Comparison of ENCODE assay signal across 19 mouse cellular contexts in the genomic region with DNA sequence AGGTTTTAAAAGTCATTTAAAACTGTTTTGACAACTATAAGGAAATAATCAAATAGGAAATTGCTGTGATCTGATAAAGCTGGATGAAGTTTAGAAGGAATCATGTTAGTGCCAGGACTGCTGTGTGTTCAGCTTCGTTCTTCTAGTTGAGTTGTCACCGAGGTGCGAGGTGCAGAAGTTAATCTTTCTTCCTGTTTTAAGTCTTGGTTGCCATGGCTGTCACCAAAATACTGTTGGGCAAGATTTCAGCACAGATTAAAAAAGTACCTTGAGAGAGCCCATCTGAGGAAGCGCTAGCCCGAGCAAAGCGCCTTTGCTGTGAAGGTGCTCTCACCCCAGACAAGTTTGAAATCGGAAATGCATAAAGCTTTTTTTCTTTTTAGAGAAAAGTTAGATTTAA. TPM values are rescaled to one million over a fixed set of nuclear protein-coding genes. Genes with fewer than 3 reads are reported as not detected.
DNase-seq lines count a peak whose midpoint lies in the region; ATAC-seq and TF ChIP-seq lines count a peak whose summit lies in the region.
"Had no signal": no experiment of that assay in that cellular context is flagged by ENCODE, and none has a peak within 500 bp of the region (broad histone marks: within the 10 kb centered on the region; RNA-seq: fewer than 3 reads in every experiment).

No protein-coding gene starts in this region.

- TF ChIP-seq CTCF in thymus, adult 2 months (IDR thresholded peaks at IDR 0.05; ENCODE audit: borderline replicate concordance, control insufficient read depth, extremely low read depth, insufficient read depth, low read length, poor library complexity), result no peak
- no peak for TF ChIP-seq CTCF in MEL (IDR thresholded peaks at IDR 0.05 in 2 of 3, conservative IDR thresholded peaks at IDR 0.05 in 1 of 3; ENCODE audit: control insufficient read depth in 1 of 3, insufficient read depth in 1 of 3, low read depth in 2 of 3, low read length in 3 of 3, poor library complexity in 1 of 3, severe bottlenecking in 1 of 3)

- peak overlapping the region; percentile 39; the same call in 1 of the 2 replicates for H3K27ac ChIP-seq in thymus, adult 2 months (ENCODE audit: control insufficient read depth, insufficient read depth, low read length)
- H3K27ac ChIP-seq in MEL (ENCODE audit: control insufficient read depth, low read depth, low read length), result peak overlapping the region; percentile 9; the same call in 1 of the 2 replicates
- H3K27ac ChIP-seq in heart, embryonic 10.5 days, result no peak overlapping the region
- H3K27ac ChIP-seq: gastrocnemius, adult 2 months; heart, adult 2 months; hindbrain, embryonic 15.5 days; limb, embryonic 10.5 days; neural tube, embryonic 15.5 days had no signal

- no peaks in the 10 kb centered on the region for H3K9me3 ChIP-seq in MEL (replicated peaks; ENCODE audit: insufficient read depth, low read length)
- no peaks in the 10 kb centered on the region for H3K9me3 ChIP-seq in heart, embryonic 10.5 days
- H3K9me3 ChIP-seq: hindbrain, embryonic 15.5 days; limb, embryonic 10.5 days; liver, embryonic 13.5 days; megakaryocyte, embryonic 14.5 days; neural tube, embryonic 15.5 days had no signal

- TF ChIP-seq EP300 in MEL (IDR thresholded peaks at IDR 0.05; ENCODE audit: low read depth in 1 of 2, low read length in 2 of 2), result peak; percentile 65 to 74

- peaks cover 50% of the 10 kb centered on the region for H3K79me2 ChIP-seq in MEL (ENCODE audit: control insufficient read depth, insufficient read depth, low read length, poor library complexity)

- DNase-seq in thymus, adult 2 months, result no peak
- no peak for DNase-seq in thymus, postnatal 14 days
- peak; percentile 88 for DNase-seq in MEL (ENCODE audit: low read depth, low spot score)
- no peak for DNase-seq in heart, embryonic 10.5 days (ENCODE audit: low spot score)
- no peak for DNase-seq in layer of hippocampus, postnatal 10 days (ENCODE audit: low spot score in 2 of 2)
- DNase-seq in retina, postnatal 1 day, result no peak
- DNase-seq: adrenal gland, postnatal 36 days; cerebellum, postnatal 10 days; gastrocnemius, adult 2 months; heart, adult 2 months; kidney, adult 18-20 months; kidney, postnatal 36 days; liver, embryonic 13.5 days had no signal

- 0 out of 2 replicates have a peak, but pooled peaks cover 3% of the 10 kb centered on the region for H3K36me3 ChIP-seq in thymus, adult 2 months (ENCODE audit: control insufficient read depth, insufficient read depth, low read length)
- H3K36me3 ChIP-seq in MEL (ENCODE audit: control insufficient read depth in 1 of 2, insufficient read depth in 2 of 2, low read length in 2 of 2), result peaks cover 12 to 52% of the 10 kb centered on the region in 2 experiments
- H3K36me3 ChIP-seq in heart, embryonic 10.5 days, result peaks cover 17% of the 10 kb centered on the region
- H3K36me3 ChIP-seq: hindbrain, embryonic 15.5 days; neural tube, embryonic 15.5 days had no signal

- peak; percentile 65 for ATAC-seq in megakaryocyte, adult 5-6 weeks (ENCODE audit: poor library complexity, severe bottlenecking)
- ATAC-seq: forebrain, embryonic 16.5 days had no signal

- no peak for TF ChIP-seq POLR2A in thymus, adult 2 months (IDR thresholded peaks at IDR 0.05; ENCODE audit: control insufficient read depth, extremely low read depth, insufficient read depth, low read length, poor library complexity)
- no peak for TF ChIP-seq POLR2A in MEL (IDR thresholded peaks at IDR 0.05; ENCODE audit: control insufficient read depth in 1 of 2, insufficient read depth in 1 of 2, low read depth in 1 of 2, low read length in 2 of 2, poor library complexity in 1 of 2)

- no peak overlapping the region for H3K4me3 ChIP-seq in thymus, adult 2 months (ENCODE audit: control insufficient read depth, insufficient read depth, low read length)
- no peak overlapping the region for H3K4me3 ChIP-seq in MEL (ENCODE audit: control insufficient read depth in 1 of 2, insufficient read depth in 1 of 2, low read depth in 2 of 2, low read length in 2 of 2)
- no peak overlapping the region for H3K4me3 ChIP-seq in heart, embryonic 10.5 days
- H3K4me3 ChIP-seq: gastrocnemius, adult 2 months; heart, adult 2 months; hindbrain, embryonic 15.5 days; limb, embryonic 10.5 days; liver, embryonic 13.5 days; megakaryocyte, embryonic 14.5 days; neural tube, embryonic 15.5 days had no signal

- no peak for TF ChIP-seq RAD21 in MEL (IDR thresholded peaks at IDR 0.05; ENCODE audit: low read depth, low read length)

- H3K4me1 ChIP-seq in thymus, adult 2 months (replicated peaks; ENCODE audit: control insufficient read depth, insufficient read depth, low read length), result peaks cover 25% of the 10 kb centered on the region
- peaks cover 32 to 37% of the 10 kb centered on the region in 2 experiments for H3K4me1 ChIP-seq in MEL (ENCODE audit: control insufficient read depth in 1 of 2, insufficient read depth in 2 of 2, low read length in 2 of 2)
- H3K4me1 ChIP-seq in heart, embryonic 10.5 days, result peaks cover 14% of the 10 kb centered on the region
- H3K4me1 ChIP-seq: hindbrain, embryonic 15.5 days; neural tube, embryonic 15.5 days had no signal

- WGBS in thymus, adult 2 months, result 14% methylated on average over 7 of the region's 7 CpGs
- WGBS in heart, embryonic 10.5 days, result 84% methylated on average over 7 of the region's 7 CpGs

- H3K9ac ChIP-seq in MEL (ENCODE audit: control insufficient read depth, low read depth, low read length, poor library complexity, severe bottlenecking), result no peak overlapping the region
- H3K9ac ChIP-seq: hindbrain, embryonic 15.5 days; neural tube, embryonic 15.5 days had no signal

- H3K27me3 ChIP-seq in thymus, adult 2 months (ENCODE audit: control insufficient read depth, insufficient read depth, low read length), result no peaks in the 10 kb centered on the region
- H3K27me3 ChIP-seq in MEL (ENCODE audit: control insufficient read depth in 1 of 2, insufficient read depth in 2 of 2, low read length in 2 of 2), result no peaks in the 10 kb centered on the region
- no peaks in the 10 kb centered on the region for H3K27me3 ChIP-seq in heart, embryonic 10.5 days (ENCODE audit: insufficient read depth, poor library complexity, severe bottlenecking)
- H3K27me3 ChIP-seq: hindbrain, embryonic 15.5 days; liver, embryonic 13.5 days; megakaryocyte, embryonic 14.5 days; neural tube, embryonic 15.5 days had no signal

TF ChIP-seq in MEL, 35 proteins besides CTCF, POLR2A, EP300 and RAD21 (continues in another document):
- no peak for TF ChIP-seq TBP (IDR thresholded peaks at IDR 0.05; ENCODE audit: low read depth, low read length)
- TF ChIP-seq ZC3H11A (IDR thresholded peaks at IDR 0.05; ENCODE audit: low read depth, low read length), result no peak
- no peak for TF ChIP-seq USF1 (IDR thresholded peaks at IDR 0.05; ENCODE audit: low read depth, low read length)
- TF ChIP-seq MXI1 (IDR thresholded peaks at IDR 0.05; ENCODE audit: low read depth, low read length), result peak; percentile 55; the same call in 1 of the 2 replicates
- TF ChIP-seq MYB (IDR thresholded peaks at IDR 0.05; ENCODE audit: low read depth, low read length), result peak; percentile 59; the same call in 1 of the 2 replicates
- no peak for TF ChIP-seq GABPA (IDR thresholded peaks at IDR 0.05; ENCODE audit: low read depth, low read length)
- TF ChIP-seq HCFC1 (IDR thresholded peaks at IDR 0.05; ENCODE audit: low read depth, low read length), result no peak
- no peak for TF ChIP-seq CHD2 (IDR thresholded peaks at IDR 0.05; ENCODE audit: low read length)
- TF ChIP-seq MAX (IDR thresholded peaks at IDR 0.05; ENCODE audit: low read length), result peak; percentile 83
- no peak for TF ChIP-seq JUND (IDR thresholded peaks at IDR 0.05; ENCODE audit: low read depth, low read length)
- 0 out of 2 replicates have a peak, but pooled peaks have one; percentile 21 for TF ChIP-seq TCF12 (IDR thresholded peaks at IDR 0.05; ENCODE audit: low read depth, low read length)
- no peak for TF ChIP-seq MYC (IDR thresholded peaks at IDR 0.05; ENCODE audit: low read depth, low read length)
- no peak for TF ChIP-seq CHD1 (IDR thresholded peaks at IDR 0.05; ENCODE audit: low read depth, low read length)
- no peak for TF ChIP-seq USF2 (IDR thresholded peaks at IDR 0.05; ENCODE audit: borderline replicate concordance in 1 of 2, insufficient read depth in 1 of 2, low read depth in 1 of 2, low read length in 2 of 2)
- no peak for TF ChIP-seq ZKSCAN1 (IDR thresholded peaks at IDR 0.05; ENCODE audit: low read depth, low read length)
- no peak for TF ChIP-seq MAFK (IDR thresholded peaks at IDR 0.05; ENCODE audit: borderline replicate concordance, low read depth, low read length)
- TF ChIP-seq TAL1 (IDR thresholded peaks at IDR 0.05; ENCODE audit: low read length), result no peak
- TF ChIP-seq ETS1 (IDR thresholded peaks at IDR 0.05; ENCODE audit: low read depth, low read length), result peak; percentile 81
- TF ChIP-seq NRF1 (IDR thresholded peaks at IDR 0.05; ENCODE audit: insufficient read depth, low read depth, low read length, poor library complexity, severe bottlenecking), result no peak
- TF ChIP-seq POLR2AphosphoS5 (IDR thresholded peaks at IDR 0.05; ENCODE audit: borderline replicate concordance, low read depth, low read length), result no peak
- TF ChIP-seq SMC3 (IDR thresholded peaks at IDR 0.05; ENCODE audit: low read depth, low read length), result no peak
- no peak for TF ChIP-seq E2F4 (IDR thresholded peaks at IDR 0.05; ENCODE audit: borderline replicate concordance, low read depth, low read length)
- peak; percentile 78 for TF ChIP-seq SIN3A (IDR thresholded peaks at IDR 0.05; ENCODE audit: low read length)
- no peak for TF ChIP-seq MEF2A (IDR thresholded peaks at IDR 0.05; ENCODE audit: extremely low read depth, insufficient replicate concordance, low read depth, low read length, poor library complexity, severe bottlenecking)
- no peak for TF ChIP-seq ZMIZ1 (IDR thresholded peaks at IDR 0.05; ENCODE audit: low read depth, low read length)
- no peak for TF ChIP-seq UBTF (IDR thresholded peaks at IDR 0.05; ENCODE audit: borderline replicate concordance, insufficient read depth, low read depth, low read length)
- TF ChIP-seq ELF1 (IDR thresholded peaks at IDR 0.05; ENCODE audit: low read depth, low read length), result peak; percentile 44; the same call in 1 of the 2 replicates
- no peak for TF ChIP-seq NELFE (IDR thresholded peaks at IDR 0.05; ENCODE audit: low read depth, low read length)

RNA-seq across cellular contexts. Expression of a gene that starts 24.2 kb away (rescaled TPM):
- polyA plus RNA-seq in thymus, adult 2 months (2012; rRNA removed), result 15.8 and 16.1 TPM in 2 replicates
- total RNA-seq in MEL (2012; rRNA removed), result 95.2 and 101 TPM in 2 replicates
- polyA plus RNA-seq in MEL (2012; ENCODE audit: insufficient read depth in 1 of 2, insufficient read length in 2 of 2, low read depth in 1 of 2, low replicate concordance in 2 of 2, missing spikeins in 1 of 2), result 100 to 1,000 TPM in 1 of 2 experiments, 10 to 100 TPM in 1; 87.0 to 144 TPM
- total RNA-seq in megakaryocyte, adult 5-6 weeks (2015), result 133 and 142 TPM in 2 replicates
- total RNA-seq in megakaryocyte, adult 5-6 weeks (2017), result 184 and 208 TPM in 2 replicates
- 62.9 and 76.4 TPM in 2 replicates for polyA plus RNA-seq in heart, embryonic 10.5 days (2016; fragmentation: Nextera tagmentation; extraction: Ambion mirVana)
- total RNA-seq in layer of hippocampus, postnatal 10 days (2021), result 10 to 100 TPM; 18.8 to 22.1 TPM
